Mouse (Mus musculus) urinary bladder, postnatal 4 days (tissue): ENCODE results near the gene Pafah2.

Source experiments
- DNase-seq, 2 experiments: peaks; one replicate each; pipeline ENCODE4 v3.0.0; 2021 to 2022; ENCODE audit warnings: low spot score in 2 of 2

Gene Pafah2

DNA sequence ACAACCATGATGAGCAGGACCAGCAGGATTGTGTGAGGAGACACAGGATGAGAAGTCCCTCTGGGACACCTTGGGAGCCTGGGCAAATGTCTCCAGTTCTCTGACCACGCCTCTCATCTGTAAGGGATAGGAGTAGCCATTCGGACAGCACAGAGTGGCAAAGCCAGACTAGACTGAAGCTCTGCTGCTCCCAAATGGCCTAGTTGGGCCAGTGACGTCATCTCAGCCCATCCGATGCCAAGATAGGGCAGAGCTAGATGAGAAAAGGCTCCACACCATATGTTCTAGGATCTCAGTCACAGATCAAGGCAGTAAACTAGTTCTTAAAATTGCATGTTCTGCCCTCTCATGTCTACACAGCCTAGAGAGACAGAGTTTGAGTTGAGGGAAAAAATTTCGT is 62.7 kb downstream of the Pafah2 start:
- no peak for DNase-seq

DNA sequence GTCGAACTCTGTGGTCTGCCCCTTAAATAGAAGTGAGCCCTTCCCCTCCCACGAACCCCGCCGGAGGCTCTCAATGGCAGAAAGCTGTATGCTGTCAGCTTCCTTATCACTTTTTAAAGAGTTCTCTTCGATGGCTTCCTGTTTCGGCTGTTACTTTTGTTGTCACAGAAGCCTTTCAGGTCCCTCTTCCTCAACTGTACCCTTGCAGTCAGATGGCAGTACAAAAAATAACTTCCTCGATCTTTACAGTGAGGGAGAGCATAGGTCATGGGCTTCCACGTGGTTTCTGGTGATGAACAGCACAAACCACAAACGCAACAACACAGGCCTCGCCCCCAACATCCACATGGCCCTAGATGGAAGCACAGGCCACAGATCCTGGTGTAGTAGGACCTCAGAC is 64.2 kb downstream of the Pafah2 start:
- DNase-seq = no peak

DNA sequence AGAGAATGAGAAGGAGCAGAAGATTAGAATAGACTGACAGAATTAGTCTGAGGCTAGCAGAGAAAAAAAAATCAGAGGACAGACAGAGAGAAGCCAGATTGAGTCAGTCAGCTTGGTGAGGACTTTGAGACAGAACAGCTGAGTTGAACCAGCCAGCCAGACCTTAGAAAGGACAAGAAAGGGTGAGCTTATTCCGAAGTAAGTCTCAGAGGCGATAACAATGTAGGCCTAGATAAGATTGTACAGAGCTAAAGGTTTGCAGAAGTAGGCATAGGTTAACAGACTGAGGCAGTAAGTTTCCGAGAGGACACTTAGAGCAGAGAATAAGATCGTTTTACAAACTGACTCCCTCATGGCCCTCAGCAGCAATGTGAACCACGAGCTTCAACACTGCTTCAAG is 65.1 kb downstream of the Pafah2 start:
- DNase-seq = no peak

DNA sequence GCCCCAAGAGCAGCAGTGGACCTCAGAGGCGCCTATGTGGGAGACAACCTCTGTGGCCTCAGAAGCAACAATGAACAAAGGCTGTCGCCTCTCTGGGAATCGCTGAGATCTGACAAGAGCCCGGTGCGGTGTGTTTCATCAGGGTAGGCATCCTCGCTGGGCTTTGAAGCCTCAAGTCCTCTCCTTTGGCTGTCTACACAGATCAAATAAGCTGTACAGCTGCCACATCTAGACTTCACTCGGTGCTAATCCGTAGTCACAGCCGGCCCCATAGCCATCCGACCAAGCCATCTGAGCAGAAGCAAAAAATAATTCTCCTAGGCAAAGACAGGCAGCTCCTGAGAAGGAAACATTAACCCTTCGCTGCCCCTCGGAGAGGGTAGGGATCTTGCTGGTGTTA is 69.7 kb downstream of the Pafah2 start:
- no peak for DNase-seq

- DNase-seq = no peak
These were observed 70.5 kb downstream of the Pafah2 start for GRCm38 (mm10) chr4:134466381-134467262.

DNA sequence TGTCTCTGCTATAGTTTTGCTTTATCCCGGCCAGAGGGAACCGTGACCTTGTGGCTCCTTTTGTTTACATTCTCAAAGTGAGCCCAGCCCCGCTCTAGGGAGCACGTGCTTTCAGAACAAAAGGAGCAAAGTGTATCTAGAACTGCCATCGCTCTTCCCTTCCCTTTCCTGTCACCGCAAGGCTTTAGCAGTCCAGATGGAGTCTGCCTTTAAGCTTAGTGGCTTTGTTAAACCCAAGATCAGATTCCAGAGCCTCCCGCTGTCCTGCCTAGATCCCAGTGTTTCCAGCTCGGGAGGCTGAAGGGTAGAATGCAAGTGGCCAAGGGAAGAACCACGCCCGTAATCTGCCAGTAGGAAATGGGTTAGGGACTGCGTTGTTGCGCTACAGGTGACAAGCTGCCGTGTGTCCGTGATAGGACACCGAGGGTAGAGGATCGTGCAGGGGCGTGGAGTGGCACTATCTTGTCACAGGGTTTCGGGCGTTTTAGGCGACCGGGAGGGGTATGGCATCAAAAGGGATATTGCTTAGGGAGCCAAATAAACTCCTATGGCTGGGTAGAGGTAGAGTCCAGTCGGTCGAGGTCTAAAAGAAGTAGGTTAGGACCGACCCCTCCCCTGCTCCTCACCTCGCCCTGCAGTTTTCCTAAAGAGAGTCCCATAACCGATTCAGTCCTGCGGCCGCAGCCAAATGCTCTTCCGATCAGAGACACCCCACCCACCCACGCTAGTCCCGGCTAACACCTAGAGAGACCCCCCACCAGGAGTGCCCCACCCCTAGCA is 71.5 kb downstream of the Pafah2 start:
- DNase-seq = no peak

DNA sequence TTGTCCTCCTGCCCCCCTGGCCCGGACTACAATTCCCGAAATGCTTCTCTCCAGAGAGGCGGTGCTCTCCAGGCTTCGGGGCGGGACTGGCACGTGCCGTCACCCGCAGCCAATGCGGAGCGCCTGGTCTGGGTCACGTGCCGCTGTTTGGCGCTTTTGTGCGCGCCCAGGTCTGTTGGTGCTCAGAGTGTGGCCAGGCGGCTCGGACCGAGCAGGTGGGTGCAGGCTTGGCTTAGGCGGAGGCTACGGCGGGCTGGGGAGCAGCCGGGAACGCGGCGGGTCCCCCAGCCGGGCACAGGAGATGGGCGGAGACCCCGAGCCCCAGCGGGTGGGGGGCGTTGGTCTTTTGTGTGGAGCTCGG is 72.1 kb downstream of the Pafah2 start, which contains the start of gene Stmn1:
Stmn1 (plus strand) TSS at position 106 of the 361 bp plus-strand sequence.
- peak; percentile 92 to 93 for DNase-seq

GRCm38 (mm10) chr4:134468578-134469266 is 72.6 kb downstream of the Pafah2 start:
- DNase-seq = peak; percentile 93 to 96

GRCm38 (mm10) chr4:134469341-134469796 is 73.2 kb downstream of the Pafah2 start:
- DNase-seq = no peak

- DNase-seq = no peak
These were observed 73.9 kb downstream of the Pafah2 start for GRCm38 (mm10) chr4:134469985-134470384.

- no peak for DNase-seq
These were observed 75.3 kb downstream of the Pafah2 start for GRCm38 (mm10) chr4:134471469-134471868.

GRCm38 (mm10) chr4:134473764-134474163 is 77.6 kb downstream of the Pafah2 start:
- DNase-seq = no peak

DNA sequence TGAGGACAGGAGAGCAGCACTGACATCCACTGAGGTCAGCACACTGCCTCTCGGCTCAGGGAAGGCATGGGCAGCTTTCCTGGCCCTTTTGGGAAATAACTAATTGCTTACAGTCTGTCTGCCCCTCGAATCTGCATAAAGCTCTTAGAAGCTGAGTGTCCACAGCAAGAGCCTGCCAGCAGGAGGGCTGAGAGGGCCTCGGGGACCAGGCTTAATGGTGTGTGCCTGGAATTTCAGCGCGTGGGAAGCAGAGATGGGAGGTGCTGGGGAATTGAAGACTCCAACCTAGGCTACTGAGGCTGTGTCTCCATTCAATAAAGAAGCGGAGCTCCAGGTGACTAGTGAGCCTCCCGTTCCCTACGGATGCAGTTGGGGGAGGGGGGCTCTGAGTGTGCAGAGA is 78.1 kb downstream of the Pafah2 start:
- no peak for DNase-seq

GRCm38 (mm10) chr4:134476899-134477298 is 80.8 kb downstream of the Pafah2 start:
- no peak for DNase-seq
